Mouse (Mus musculus) intestine, embryonic 16.5 days (tissue): ENCODE measurements around the gene Traf7. TPM values are rescaled to one million over a fixed set of nuclear protein-coding genes. Genes with fewer than 3 reads are reported as not detected.
A peak's percentile ranks its signal among the peaks of the same experiment; 100 is the strongest.

Experiments used
- ATAC-seq: fragments of 200-750 bp; cut with Nextera tagmentation; 2 replicates; pipeline ENCODE4 v1.8.0; 2017; ENCODE audit warnings: moderate TSS enrichment, moderate library complexity
- H3K27ac ChIP-seq: fragments of 300-500 bp; sonication (generic); 2 replicates; pipeline ENCODE4 v1.5.1; 2014; ENCODE audit warnings: mild to moderate bottlenecking, low read length
- H3K27me3 ChIP-seq: fragments of 300-500 bp; sonication (generic); replicated peaks from 2 replicates; pipeline ENCODE4 v1.6.1; 2014; ENCODE audit warnings: low read length, control low read depth, mixed read lengths; ENCODE audit not compliant: control insufficient read depth, insufficient read depth
- H3K36me3 ChIP-seq: fragments of 300-500 bp; sonication (generic); 2 replicates; pipeline ENCODE4 v1.6.1; 2014; ENCODE audit warnings: low read length, control low read depth; ENCODE audit not compliant: control insufficient read depth, insufficient read depth
- H3K4me1 ChIP-seq: fragments of 300-500 bp; sonication (generic); 2 replicates; pipeline ENCODE4 v1.6.1; 2014; ENCODE audit warnings: low read length, control low read depth, mixed read lengths; ENCODE audit not compliant: control insufficient read depth, insufficient read depth
- H3K4me2 ChIP-seq: fragments of 300-500 bp; sonication (generic); 2 replicates; pipeline ENCODE4 v1.6.1; 2014; ENCODE audit warnings: low read depth, low read length, control low read depth
- H3K4me3 ChIP-seq: fragments of 300-500 bp; sonication (generic); 2 replicates; pipeline ENCODE4 v1.5.1; 2014; ENCODE audit warnings: mild to moderate bottlenecking, low read length
- H3K9ac ChIP-seq: fragments of 300-500 bp; sonication (generic); 2 replicates; pipeline ENCODE4 v1.6.1; 2014; ENCODE audit warnings: low read depth, low read length
- H3K9me3 ChIP-seq: fragments of 300-500 bp; sonication (generic); 2 replicates; pipeline ENCODE4 v1.6.1; 2016; ENCODE audit warnings: low read length, control low read depth; ENCODE audit not compliant: control insufficient read depth
- WGBS: fragments of 180-500 bp; shearing (Covaris S2); extraction: QIAGEN DNeasy Blood & Tissue Kit; methylation state at CpG from one replicate; pipeline ENCODE4 v1.1.7; 2014; 5-methylcytosine and 5-hydroxymethylcytosine counted together
- polyA plus RNA-seq: library from polyadenylated mRNA; unstranded; fragments of >200 nt; fragmentation: Nextera tagmentation; extraction: Ambion mirVana; gene quantifications from 2 replicates; pipeline ENCODE4 v1.2.1, GENCODE M21; 2015

Gene Traf7
- polyA plus RNA-seq, 1 experiment from 2014 or later = 87.6 TPM

DNA sequence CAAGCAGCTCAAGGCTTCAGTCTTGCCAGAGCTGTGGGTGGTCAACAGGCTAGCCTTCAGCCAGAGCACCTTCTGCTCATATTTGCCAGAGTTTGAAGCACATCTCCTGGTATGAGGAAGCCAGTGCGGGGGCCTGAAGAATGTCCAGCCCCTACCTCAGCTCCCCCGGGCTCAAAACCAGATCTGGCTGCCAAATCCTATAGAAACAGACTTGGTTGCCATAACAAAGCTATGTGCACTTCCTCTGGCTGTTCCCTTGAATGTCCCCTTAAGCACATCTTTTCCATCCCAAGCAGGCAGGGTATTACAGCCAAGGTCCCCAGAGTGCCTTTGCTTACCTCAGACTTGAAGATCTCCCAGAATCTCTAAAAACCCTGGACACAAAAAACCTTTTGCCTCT, 3.0 kb downstream of the Traf7 start:
- WGBS = 61% methylated on average over 2 of the region's 2 CpGs
- peaks cover 35% of the 10 kb centered on the region for H3K4me1 ChIP-seq
- ATAC-seq = no peak
- peak overlapping the region; percentile 36; the same call in 1 of the 2 replicates for H3K27ac ChIP-seq
- H3K36me3 ChIP-seq = peaks cover 3% of the 10 kb centered on the region; the same call in 1 of the 2 replicates
- no peaks in the 10 kb centered on the region for H3K27me3 ChIP-seq
- H3K9me3 ChIP-seq = no peaks in the 10 kb centered on the region
- H3K4me3 ChIP-seq = no peak overlapping the region
- H3K9ac ChIP-seq = no peak overlapping the region; the same call in 1 of the 2 replicates
- H3K4me2 ChIP-seq = no peak overlapping the region

DNA sequence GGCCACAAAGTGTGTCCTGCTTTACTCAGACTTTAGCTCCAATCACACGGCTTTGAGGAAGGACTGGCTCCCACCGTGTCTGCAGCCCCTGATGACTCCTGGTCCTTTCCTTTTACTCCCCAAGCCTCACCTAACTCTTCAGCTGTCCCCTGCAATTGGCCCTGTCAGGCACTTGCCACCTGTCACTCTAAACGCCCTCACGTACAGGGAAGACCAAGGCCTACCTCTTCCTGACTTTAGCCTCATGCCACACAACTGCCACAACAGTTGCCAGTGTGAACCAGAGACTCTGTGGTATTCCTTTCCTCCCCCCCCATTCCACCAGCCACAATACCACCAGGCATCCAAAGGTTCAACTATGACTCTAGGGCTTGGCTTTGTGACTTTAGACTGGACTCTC, 7.3 kb downstream of the Traf7 start:
- peaks cover 9% of the 10 kb centered on the region for H3K4me1 ChIP-seq
- H3K27ac ChIP-seq = no peak overlapping the region
- H3K4me3 ChIP-seq = no peak overlapping the region
- H3K9ac ChIP-seq = no peak overlapping the region
- H3K36me3 ChIP-seq = peaks cover 5% of the 10 kb centered on the region; the same call in 1 of the 2 replicates
- no peak overlapping the region for H3K4me2 ChIP-seq
- H3K27me3 ChIP-seq = no peaks in the 10 kb centered on the region
- WGBS = 86% methylated on average over 4 of the region's 4 CpGs
- no peak for ATAC-seq
- H3K9me3 ChIP-seq = no peaks in the 10 kb centered on the region

DNA sequence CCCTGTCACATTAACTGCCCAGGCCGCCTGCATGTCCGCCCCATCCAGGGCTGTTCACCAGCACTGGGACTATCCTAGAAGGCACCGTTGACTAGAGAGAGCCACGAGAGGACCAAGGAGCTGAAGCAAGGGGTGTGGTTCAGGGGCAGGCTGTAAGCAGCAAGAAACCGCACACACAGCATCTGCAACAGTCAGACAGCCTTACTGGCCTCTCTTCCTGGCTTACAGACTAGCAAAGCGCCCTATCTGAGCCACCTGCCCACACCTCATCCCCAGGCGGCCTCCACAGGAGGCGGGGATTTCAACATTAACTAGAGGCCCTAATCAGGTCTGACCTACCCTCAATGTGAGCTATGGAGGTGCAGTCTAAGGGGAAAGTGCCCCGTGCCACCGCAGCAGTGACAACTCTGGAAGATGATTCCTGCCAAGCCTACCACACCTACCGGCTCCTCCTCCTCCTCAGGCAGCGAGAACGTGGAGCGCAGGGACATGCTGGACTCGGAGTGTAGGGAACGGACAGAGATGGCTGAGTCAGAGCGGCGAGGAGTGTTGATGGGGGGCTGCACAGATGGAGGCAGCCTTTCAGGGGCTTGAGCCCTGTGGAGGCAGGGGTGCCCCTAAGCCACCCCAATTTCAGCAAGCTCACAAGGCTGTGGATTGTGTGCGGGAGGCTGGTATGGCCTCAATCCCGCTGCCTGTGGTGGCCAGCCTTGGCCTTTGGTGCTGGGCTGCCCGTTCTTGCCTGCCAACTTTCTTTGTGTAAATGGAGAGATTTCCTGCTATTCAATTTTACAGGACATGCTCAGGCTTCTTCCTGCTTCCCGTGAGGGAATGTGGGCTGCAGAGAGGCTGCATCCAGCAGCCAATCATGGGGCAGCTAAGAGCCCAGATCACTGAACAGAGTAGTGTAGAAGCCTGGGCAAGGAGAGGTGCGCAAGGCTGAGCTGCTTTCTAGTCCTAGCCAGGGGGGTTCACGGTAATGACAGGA, 13.2 kb downstream of the Traf7 start:
- Histone ChIP-seq H3K27ac (peak overlapping the region; percentile 54; the same call in 1 of the 2 replicates), H3K9me3 (no peaks in the 10 kb centered on the region), H3K4me2 (0 out of 2 replicates have a peak overlapping the region, but pooled peaks have one; percentile 14), H3K4me1 (no peaks in the 10 kb centered on the region), H3K4me3 (no peak overlapping the region), H3K27me3 (no peaks in the 10 kb centered on the region), H3K36me3 (peaks cover 20% of the 10 kb centered on the region; the same call in 1 of the 2 replicates), H3K9ac (peak overlapping the region; percentile 21)
- WGBS = 84% methylated on average over 24 of the region's 24 CpGs
- ATAC-seq = peak; percentile 30; the same call in 1 of the 2 replicates

DNA sequence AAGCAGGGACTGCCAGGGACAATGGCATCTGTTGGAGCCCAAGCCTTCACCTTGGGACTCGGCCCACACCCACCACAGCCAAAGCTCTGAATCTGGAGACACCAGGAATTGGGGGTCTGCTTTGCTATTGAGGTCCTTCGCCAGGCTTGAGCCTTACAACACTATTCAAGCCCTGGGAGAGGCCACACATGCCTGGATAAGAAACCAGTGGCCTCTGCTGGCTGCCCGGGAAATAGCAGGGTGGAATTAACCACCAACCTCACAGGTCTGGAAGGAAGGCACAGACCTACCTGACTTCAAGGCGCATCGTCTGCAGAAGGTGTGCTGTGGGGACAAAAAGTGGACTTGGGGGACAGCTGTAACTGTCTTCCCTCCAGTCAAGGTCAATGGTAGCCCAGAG, 14.1 kb downstream of the Traf7 start:
- no peak overlapping the region for H3K4me3 ChIP-seq
- no peak overlapping the region for H3K4me2 ChIP-seq
- ATAC-seq = peak; percentile 61
- H3K27ac ChIP-seq = no peak overlapping the region
- H3K9me3 ChIP-seq = no peaks in the 10 kb centered on the region
- no peaks in the 10 kb centered on the region for H3K4me1 ChIP-seq
- no peak overlapping the region for H3K9ac ChIP-seq
- peaks cover 28% of the 10 kb centered on the region for H3K36me3 ChIP-seq
- H3K27me3 ChIP-seq = no peaks in the 10 kb centered on the region
- WGBS = 47% methylated on average over 5 of the region's 5 CpGs

DNA sequence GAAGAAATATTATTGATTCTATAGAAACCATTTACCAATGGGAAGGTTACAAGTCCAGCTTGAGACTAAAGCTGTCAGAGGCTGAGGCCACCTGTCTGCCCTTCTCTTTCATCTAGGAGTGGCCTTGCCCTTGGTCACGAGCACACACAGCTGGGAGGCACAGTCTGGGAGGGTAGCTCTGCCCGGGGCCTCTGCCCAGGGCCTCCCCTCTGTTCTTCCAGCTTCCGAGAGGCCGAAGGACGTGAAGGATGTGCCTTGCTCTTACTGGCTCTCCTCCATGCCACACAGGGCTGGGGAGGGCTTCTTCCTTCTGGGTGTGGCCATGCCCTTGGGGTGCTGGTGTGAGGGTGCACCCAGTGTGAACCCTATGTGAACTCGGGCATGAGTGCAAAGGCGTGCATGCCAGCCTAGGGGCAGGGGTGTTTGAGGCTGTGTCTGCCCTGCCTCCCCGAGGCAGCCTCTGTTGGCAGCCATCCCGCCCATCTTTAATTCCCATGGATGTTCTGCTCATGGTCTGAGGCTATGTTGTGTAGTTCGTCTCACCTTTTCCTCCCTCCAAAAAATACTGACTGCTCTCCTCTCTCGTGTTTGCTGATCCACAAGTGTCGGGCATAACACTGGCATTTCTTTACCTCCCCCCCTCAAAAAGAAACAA, 19.8 kb downstream of the Traf7 start:
- ATAC-seq = peak; percentile 54
- Histone ChIP-seq H3K9me3 (no peaks in the 10 kb centered on the region), H3K9ac (no peak overlapping the region), H3K27me3 (no peaks in the 10 kb centered on the region), H3K4me1 (peaks cover 14% of the 10 kb centered on the region), H3K27ac (no peak overlapping the region), H3K4me3 (no peak overlapping the region), H3K4me2 (no peak overlapping the region), H3K36me3 (peaks cover 20% of the 10 kb centered on the region)
- 70% methylated on average over 12 of the region's 12 CpGs for WGBS

DNA sequence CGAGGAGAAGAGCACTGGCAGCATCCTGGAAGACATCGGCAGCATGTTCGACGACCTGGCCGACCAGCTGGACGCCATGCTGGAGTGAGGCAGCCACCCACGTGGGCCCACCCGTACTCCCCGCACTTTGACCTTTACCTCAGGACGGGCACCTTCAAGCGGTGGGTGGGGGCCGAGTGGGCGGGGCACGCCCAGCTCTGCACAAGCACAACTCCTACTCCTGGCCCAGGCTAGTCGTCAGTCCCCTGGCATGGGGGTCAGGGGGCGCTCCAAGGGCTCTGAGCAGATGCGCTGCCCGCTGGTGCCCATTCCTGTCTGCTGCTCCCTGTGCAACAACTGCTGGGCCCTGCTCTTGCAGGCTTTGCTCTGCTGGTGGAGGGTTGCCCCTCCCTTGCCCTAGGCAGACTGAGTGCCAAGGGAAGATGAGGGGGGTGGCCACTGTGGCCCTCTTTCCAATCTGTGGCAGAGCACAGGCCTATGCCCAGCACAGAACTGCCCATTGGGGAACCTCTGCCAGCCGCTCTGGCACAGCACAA, 20.5 kb downstream of the Traf7 start:
- H3K4me3 ChIP-seq = 0 out of 2 replicates have a peak overlapping the region, but pooled peaks have one; percentile 24
- peak; percentile 62 for ATAC-seq
- WGBS = 47% methylated on average over 19 of the region's 19 CpGs
- H3K4me1 ChIP-seq = peaks cover 14% of the 10 kb centered on the region
- no peaks in the 10 kb centered on the region for H3K9me3 ChIP-seq
- H3K36me3 ChIP-seq = peaks cover 19% of the 10 kb centered on the region
- peak overlapping the region; percentile 29; the same call in 1 of the 2 replicates for H3K9ac ChIP-seq
- H3K27ac ChIP-seq = no peak overlapping the region
- H3K4me2 ChIP-seq = peak overlapping the region; percentile 48
- no peaks in the 10 kb centered on the region for H3K27me3 ChIP-seq

DNA sequence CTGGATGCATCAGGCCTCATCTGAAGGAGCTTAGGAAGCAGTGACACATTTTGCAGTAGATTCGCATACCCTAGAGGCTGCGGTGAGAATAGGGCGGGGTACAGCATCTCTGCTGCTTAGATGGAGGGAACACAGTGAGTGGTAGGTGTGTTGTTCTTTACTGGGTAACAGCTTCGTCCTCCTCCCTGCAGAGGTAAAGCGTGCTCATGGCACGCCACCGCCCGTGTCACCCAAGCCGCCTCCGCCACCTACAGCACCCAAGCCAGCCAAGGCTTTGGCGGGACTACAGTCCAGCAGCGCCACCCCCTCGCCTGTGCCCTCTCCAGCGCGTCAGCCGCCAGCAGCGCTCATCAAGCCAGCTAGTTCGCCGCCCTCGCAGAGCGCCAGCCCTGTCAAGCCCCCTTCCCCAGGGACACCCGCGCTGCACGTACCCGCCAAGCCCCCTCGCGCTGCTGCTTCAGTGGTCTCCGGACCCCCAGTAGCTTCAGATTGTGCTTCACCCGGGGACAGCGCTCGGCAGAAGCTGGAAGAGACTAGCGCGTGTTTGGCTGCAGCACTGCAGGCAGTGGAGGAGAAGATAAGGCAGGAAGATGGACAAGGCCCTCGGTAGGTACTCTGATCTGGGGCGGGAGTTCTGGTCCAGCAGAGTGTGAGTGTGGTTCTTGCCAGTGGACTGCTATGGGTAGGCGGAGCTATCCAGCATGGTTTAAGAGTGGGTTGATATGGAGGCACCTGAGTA, 21.2 kb downstream of the Traf7 start:
- peak; percentile 45 for ATAC-seq
- WGBS = 33% methylated on average over 36 of the region's 36 CpGs
- H3K4me3 ChIP-seq = peak overlapping the region; percentile 24; the same call in 1 of the 2 replicates
- H3K36me3 ChIP-seq = peaks cover 19% of the 10 kb centered on the region
- H3K27me3 ChIP-seq = no peaks in the 10 kb centered on the region
- H3K9ac ChIP-seq = peak overlapping the region; percentile 58
- H3K4me2 ChIP-seq = peak overlapping the region; percentile 48
- H3K4me1 ChIP-seq = peaks cover 14% of the 10 kb centered on the region
- no peaks in the 10 kb centered on the region for H3K9me3 ChIP-seq
- no peak overlapping the region for H3K27ac ChIP-seq

DNA sequence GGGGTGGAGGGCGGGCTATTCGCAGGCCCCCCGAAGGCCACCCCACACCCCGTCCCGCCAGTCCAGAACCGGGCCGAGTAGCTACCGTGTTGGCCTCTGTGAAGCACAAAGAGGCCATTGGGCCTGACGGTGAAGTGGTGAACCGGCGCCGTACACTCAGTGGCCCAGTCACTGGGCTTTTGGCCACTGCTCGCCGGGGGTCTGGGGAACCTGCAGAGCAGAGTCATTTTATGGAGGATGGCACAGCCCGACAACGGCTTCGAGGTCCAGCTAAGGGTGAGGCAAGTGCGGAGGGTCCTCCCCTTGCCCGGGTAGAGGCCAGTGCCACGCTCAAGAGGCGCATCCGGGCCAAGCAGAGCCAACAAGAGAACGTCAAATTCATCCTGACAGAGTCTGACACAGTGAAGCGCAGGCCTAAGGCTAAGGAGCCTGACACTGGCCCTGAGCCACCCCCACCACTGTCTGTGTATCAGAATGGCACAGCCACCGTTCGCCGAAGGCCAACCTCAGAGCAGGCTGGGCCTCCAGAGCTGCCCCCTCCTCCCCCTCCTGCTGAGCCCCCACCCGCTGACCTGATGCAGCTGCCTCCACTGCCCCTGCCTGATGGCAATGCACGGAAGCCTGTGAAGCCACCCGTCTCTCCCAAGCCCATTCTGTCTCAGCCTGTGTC, 22.3 kb downstream of the Traf7 start:
- Histone ChIP-seq H3K27ac (no peak overlapping the region), H3K4me1 (peaks cover 14% of the 10 kb centered on the region), H3K36me3 (peaks cover 14% of the 10 kb centered on the region), H3K9me3 (no peaks in the 10 kb centered on the region), H3K27me3 (no peaks in the 10 kb centered on the region), H3K4me2 (no peak overlapping the region), H3K4me3 (no peak overlapping the region), H3K9ac (no peak overlapping the region)
- no peak for ATAC-seq
- 88% methylated on average over 30 of the region's 30 CpGs for WGBS
